Mouse (Mus musculus): ENCODE measurements around the gene Gm3020. TPM values are rescaled to one million over a fixed set of nuclear protein-coding genes. Genes with fewer than 3 reads are reported as not detected.
"Not testable (repeated sequence)": the region's sequence is repeated elsewhere in the genome, so short reads cannot be mapped to it uniquely, and the experiment has no call there.

Gm3020 gene
- polyA plus RNA-seq (2012; rRNA removed): not detected in 2 replicates

- no CpG with 5 or more reads among the region's 32 CpGs for WGBS
- not testable (repeated sequence) for H3K27me3 ChIP-seq (replicated peaks; ENCODE audit: control insufficient read depth, insufficient read depth, low read length); H3K4me1 ChIP-seq (ENCODE audit: control insufficient read depth, insufficient read depth, low read length); DNase-seq; H3K4me3 ChIP-seq (ENCODE audit: insufficient read depth, low read depth, low read length); H3K36me3 ChIP-seq (ENCODE audit: control insufficient read depth, insufficient read depth, low read length); H3K27ac ChIP-seq (ENCODE audit: insufficient read depth, low read depth, low read length)
Measured at GRCm38 (mm10) chr14:3651730-3652129, at the start of gene Gm3020. Gene Gm3020 (plus strand): TSS chr14:3652030.

GRCm38 (mm10) chr14:3634212-3634611 lies 17.6 kb upstream of the Gm3020 start, which contains the start of gene Gm3012:
Gene Gm3012 (plus strand): TSS chr14:3634512.
- not testable (repeated sequence) for H3K27ac ChIP-seq (ENCODE audit: insufficient read depth, low read depth, low read length); DNase-seq; H3K4me3 ChIP-seq (ENCODE audit: insufficient read depth, low read depth, low read length); H3K27me3 ChIP-seq (replicated peaks; ENCODE audit: control insufficient read depth, insufficient read depth, low read length); H3K4me1 ChIP-seq (ENCODE audit: control insufficient read depth, insufficient read depth, low read length); H3K36me3 ChIP-seq (ENCODE audit: control insufficient read depth, insufficient read depth, low read length)
- WGBS: no CpG with 5 or more reads among the region's 2 CpGs

GRCm38 (mm10) chr14:3688483-3688882 lies 36.7 kb downstream of the Gm3020 start, which contains the start of gene Gm3043:
Gene Gm3043 (plus strand): TSS chr14:3688783.
- H3K4me3 ChIP-seq (ENCODE audit: insufficient read depth, low read depth, low read length); DNase-seq; H3K27ac ChIP-seq (ENCODE audit: insufficient read depth, low read depth, low read length); H3K27me3 ChIP-seq (replicated peaks; ENCODE audit: control insufficient read depth, insufficient read depth, low read length); H3K4me1 ChIP-seq (ENCODE audit: control insufficient read depth, insufficient read depth, low read length); H3K36me3 ChIP-seq (ENCODE audit: control insufficient read depth, insufficient read depth, low read length): not testable (repeated sequence)
- WGBS: no CpG with 5 or more reads among the region's 3 CpGs

Other genes starting within 250 kb of the Gm3020 start
- not detected in 2 replicates for gene Gm10409, start 239.4 kb upstream of the Gm3020 start, polyA plus RNA-seq (2012; rRNA removed)
- not detected in 2 replicates for gene Gm3005, start 223.9 kb upstream of the Gm3020 start, polyA plus RNA-seq (2012; rRNA removed)
- not detected in 2 replicates for gene Gm10408, start 202.7 kb upstream of the Gm3020 start, polyA plus RNA-seq (2012; rRNA removed)
- gene Gm3012, start 17.5 kb upstream of the Gm3020 start, polyA plus RNA-seq (2012; rRNA removed): not detected in 2 replicates
- not detected in 2 replicates for gene Gm3043, start 36.8 kb downstream of the Gm3020 start, polyA plus RNA-seq (2012; rRNA removed)
- not detected in 2 replicates for gene Gm3002, start 158.0 kb downstream of the Gm3020 start, polyA plus RNA-seq (2012; rRNA removed)
- gene Gm3033, start 194.2 kb downstream of the Gm3020 start, polyA plus RNA-seq (2012; rRNA removed): not detected in 2 replicates
- not detected in 2 replicates for gene Gm2916, start 232.1 kb downstream of the Gm3020 start, polyA plus RNA-seq (2012; rRNA removed)

Measured in kidney, adult 2 months (tissue).